Mouse (Mus musculus) hindbrain, embryonic 12.5 days (tissue): ENCODE results near the gene Etfa. TPM values are rescaled to one million over a fixed set of nuclear protein-coding genes. Genes with fewer than 3 reads are reported as not detected.

Experiments
- ATAC-seq: fragments of 200-750 bp; cut with Nextera tagmentation; 2 replicates; pipeline ENCODE4 v1.8.0; 2017; ENCODE audit warnings: moderate TSS enrichment; ENCODE audit not compliant: low FRiP score
- H3K27ac ChIP-seq: fragments of 300-500 bp; sonication (generic); 2 replicates; pipeline ENCODE4 v1.5.1; 2016; ENCODE audit warnings: mild to moderate bottlenecking
- H3K27me3 ChIP-seq: fragments of 300-500 bp; sonication (generic); 2 replicates; pipeline ENCODE4 v1.6.1; 2016; ENCODE audit warnings: mild to moderate bottlenecking
- H3K36me3 ChIP-seq: fragments of 300-500 bp; sonication (generic); 2 replicates; pipeline ENCODE4 v1.6.1; 2016; ENCODE audit warnings: mild to moderate bottlenecking
- H3K4me1 ChIP-seq: fragments of 300-500 bp; sonication (generic); 2 replicates; pipeline ENCODE4 v1.6.1; 2016
- H3K4me2 ChIP-seq: fragments of 300-500 bp; sonication (generic); replicated peaks from 2 replicates; pipeline ENCODE4 v1.6.1; 2016; ENCODE audit warnings: mild to moderate bottlenecking
- H3K4me3 ChIP-seq: fragments of 300-500 bp; sonication (generic); 2 replicates; pipeline ENCODE4 v1.5.1; 2016; ENCODE audit warnings: mild to moderate bottlenecking
- H3K9ac ChIP-seq: fragments of 300-500 bp; sonication (generic); 2 replicates; pipeline ENCODE4 v1.6.1; 2016; ENCODE audit warnings: mild to moderate bottlenecking, moderate library complexity
- H3K9me3 ChIP-seq: fragments of 300-500 bp; sonication (generic); replicated peaks from 2 replicates; pipeline ENCODE4 v1.6.1; 2016; ENCODE audit warnings: mild to moderate bottlenecking
- WGBS: fragments of 180-500 bp; shearing (Covaris S2); methylation state at CpG from one replicate; pipeline ENCODE4 v1.1.7; 2016; 5-methylcytosine and 5-hydroxymethylcytosine counted together
- polyA plus RNA-seq: library from polyadenylated mRNA; unstranded; fragments of >200 nt; fragmentation: Nextera tagmentation; extraction: Ambion mirVana; gene quantifications from 2 replicates; pipeline ENCODE4 v1.2.1, GENCODE M21; 2016

Gene Etfa
- polyA plus RNA-seq, 1 experiment from 2014 or later: 118 TPM

GRCm38 (mm10) chr9:55509731-55510130 is 2.3 kb downstream of the Etfa start:
- Histone ChIP-seq H3K4me3 (no peak overlapping the region), H3K9ac (no peak overlapping the region)
- 90% methylated on average over 1 of the region's 1 CpGs for WGBS

GRCm38 (mm10) chr9:55508701-55509100 is 3.3 kb downstream of the Etfa start:
- Histone ChIP-seq H3K27me3 (peaks cover 11% of the 10 kb centered on the region), H3K9me3 (no peaks in the 10 kb centered on the region), H3K27ac (no peak overlapping the region), H3K9ac (no peak overlapping the region), H3K4me1 (0 out of 2 replicates have a peak, but pooled peaks cover 4% of the 10 kb centered on the region), H3K36me3 (no peaks in the 10 kb centered on the region), H3K4me3 (no peak overlapping the region), H3K4me2 (no peak overlapping the region)
- WGBS: 63% methylated on average over 4 of the region's 4 CpGs
- ATAC-seq: no peak

More at GRCm38 (mm10) chr9:55509731-55510130, 2.3 kb downstream of the Etfa start:
- Histone ChIP-seq H3K27me3 (peaks cover 20% of the 10 kb centered on the region), H3K9me3 (no peaks in the 10 kb centered on the region), H3K36me3 (no peaks in the 10 kb centered on the region), H3K4me1 (0 out of 2 replicates have a peak, but pooled peaks cover 4% of the 10 kb centered on the region), H3K4me2 (no peak overlapping the region), H3K27ac (no peak overlapping the region)
- no peak for ATAC-seq

GRCm38 (mm10) chr9:55507922-55508321 is 4.1 kb downstream of the Etfa start:
- no peak overlapping the region for H3K9ac ChIP-seq
- peaks cover 3% of the 10 kb centered on the region for H3K27me3 ChIP-seq
- no peaks in the 10 kb centered on the region for H3K36me3 ChIP-seq
- ATAC-seq: no peak
- 0 out of 2 replicates have a peak, but pooled peaks cover 4% of the 10 kb centered on the region for H3K4me1 ChIP-seq
- no peak overlapping the region for H3K27ac ChIP-seq
- 89% methylated on average over 3 of the region's 3 CpGs for WGBS
- H3K4me2 ChIP-seq: no peak overlapping the region
- no peak overlapping the region for H3K4me3 ChIP-seq
- H3K9me3 ChIP-seq: no peaks in the 10 kb centered on the region

- Histone ChIP-seq H3K4me2 (no peak overlapping the region), H3K4me3 (no peak overlapping the region), H3K9me3 (no peaks in the 10 kb centered on the region), H3K4me1 (no peaks in the 10 kb centered on the region), H3K9ac (no peak overlapping the region), H3K27me3 (no peaks in the 10 kb centered on the region), H3K36me3 (0 out of 2 replicates have a peak, but pooled peaks cover 3% of the 10 kb centered on the region), H3K27ac (no peak overlapping the region)
- no peak for ATAC-seq
- 75% methylated on average over 2 of the region's 2 CpGs for WGBS
Measured at GRCm38 (mm10) chr9:55482116-55482515, 29.9 kb downstream of the Etfa start.

- Histone ChIP-seq H3K4me2 (no peak overlapping the region), H3K4me3 (no peak overlapping the region), H3K4me1 (no peaks in the 10 kb centered on the region), H3K9me3 (no peaks in the 10 kb centered on the region), H3K27me3 (no peaks in the 10 kb centered on the region), H3K36me3 (0 out of 2 replicates have a peak, but pooled peaks cover 3% of the 10 kb centered on the region), H3K27ac (no peak overlapping the region), H3K9ac (no peak overlapping the region)
- no peak for ATAC-seq
Measured at GRCm38 (mm10) chr9:55478699-55479098, 33.3 kb downstream of the Etfa start.

- no peaks in the 10 kb centered on the region for H3K27me3 ChIP-seq
- ATAC-seq: no peak
- H3K36me3 ChIP-seq: 0 out of 2 replicates have a peak, but pooled peaks cover 3% of the 10 kb centered on the region
- no peaks in the 10 kb centered on the region for H3K4me1 ChIP-seq
- 85% methylated on average over 1 of the region's 1 CpGs for WGBS
- no peak overlapping the region for H3K9ac ChIP-seq
- no peak overlapping the region for H3K4me2 ChIP-seq
- H3K27ac ChIP-seq: no peak overlapping the region
- H3K9me3 ChIP-seq: no peaks in the 10 kb centered on the region
- no peak overlapping the region for H3K4me3 ChIP-seq
Measured at GRCm38 (mm10) chr9:55476084-55476483, 36.0 kb downstream of the Etfa start.

GRCm38 (mm10) chr9:55468397-55468796 is 43.6 kb downstream of the Etfa start:
- 75% methylated on average over 1 of the region's 1 CpGs for WGBS
- Histone ChIP-seq H3K27me3 (no peaks in the 10 kb centered on the region), H3K9ac (no peak overlapping the region), H3K27ac (no peak overlapping the region), H3K4me1 (no peaks in the 10 kb centered on the region), H3K4me3 (no peak overlapping the region), H3K36me3 (no peaks in the 10 kb centered on the region), H3K4me2 (no peak overlapping the region), H3K9me3 (no peaks in the 10 kb centered on the region)
- no peak for ATAC-seq

- H3K27ac ChIP-seq: no peak overlapping the region
- 93% methylated on average over 5 of the region's 5 CpGs for WGBS
- H3K4me1 ChIP-seq: no peaks in the 10 kb centered on the region
- no peaks in the 10 kb centered on the region for H3K9me3 ChIP-seq
- H3K36me3 ChIP-seq: no peaks in the 10 kb centered on the region
- no peak for ATAC-seq
- no peaks in the 10 kb centered on the region for H3K27me3 ChIP-seq
- H3K9ac ChIP-seq: no peak overlapping the region
- H3K4me2 ChIP-seq: no peak overlapping the region
- H3K4me3 ChIP-seq: no peak overlapping the region
Measured at GRCm38 (mm10) chr9:55453366-55453765, 58.7 kb downstream of the Etfa start.

GRCm38 (mm10) chr9:55452906-55453305 is 59.1 kb downstream of the Etfa start:
- ATAC-seq: no peak

GRCm38 (mm10) chr9:55451426-55451825 is 60.6 kb downstream of the Etfa start:
- no peaks in the 10 kb centered on the region for H3K27me3 ChIP-seq
- H3K9me3 ChIP-seq: no peaks in the 10 kb centered on the region
- no peak for ATAC-seq
- H3K9ac ChIP-seq: no peak overlapping the region
- whole genome bisulfite sequencing: 84% methylated on average over 3 of the region's 3 CpGs
- no peak overlapping the region for H3K4me3 ChIP-seq
- H3K36me3 ChIP-seq: no peaks in the 10 kb centered on the region
- H3K27ac ChIP-seq: no peak overlapping the region
- H3K4me1 ChIP-seq: no peaks in the 10 kb centered on the region
- no peak overlapping the region for H3K4me2 ChIP-seq

More at GRCm38 (mm10) chr9:55452906-55453305, 59.1 kb downstream of the Etfa start:
- H3K4me3 ChIP-seq: no peak overlapping the region
- H3K9ac ChIP-seq: no peak overlapping the region
- H3K4me1 ChIP-seq: no peaks in the 10 kb centered on the region
- 100% methylated on average over 1 of the region's 1 CpGs for WGBS
- no peaks in the 10 kb centered on the region for H3K27me3 ChIP-seq
- no peaks in the 10 kb centered on the region for H3K36me3 ChIP-seq
- H3K9me3 ChIP-seq: no peaks in the 10 kb centered on the region
- no peak overlapping the region for H3K4me2 ChIP-seq
- no peak overlapping the region for H3K27ac ChIP-seq

GRCm38 (mm10) chr9:55450035-55450434 is 62.0 kb downstream of the Etfa start:
- H3K27ac ChIP-seq: no peak overlapping the region
- no peaks in the 10 kb centered on the region for H3K27me3 ChIP-seq
- H3K36me3 ChIP-seq: no peaks in the 10 kb centered on the region
- no peak overlapping the region for H3K4me2 ChIP-seq
- 80% methylated on average over 6 of the region's 6 CpGs for WGBS
- no peak overlapping the region for H3K9ac ChIP-seq
- H3K9me3 ChIP-seq: no peaks in the 10 kb centered on the region
- ATAC-seq: no peak
- H3K4me1 ChIP-seq: no peaks in the 10 kb centered on the region
- H3K4me3 ChIP-seq: no peak overlapping the region

- Histone ChIP-seq H3K4me2 (no peak overlapping the region), H3K27me3 (no peaks in the 10 kb centered on the region), H3K36me3 (no peaks in the 10 kb centered on the region), H3K4me1 (no peaks in the 10 kb centered on the region), H3K9ac (no peak overlapping the region), H3K4me3 (no peak overlapping the region), H3K9me3 (no peaks in the 10 kb centered on the region), H3K27ac (no peak overlapping the region)
- ATAC-seq: no peak
- 79% methylated on average over 1 of the region's 1 CpGs for WGBS
Measured at GRCm38 (mm10) chr9:55449108-55449507, 62.9 kb downstream of the Etfa start.

GRCm38 (mm10) chr9:55447509-55447908 is 64.5 kb downstream of the Etfa start:
- no peak overlapping the region for H3K4me3 ChIP-seq
- no peak overlapping the region for H3K27ac ChIP-seq
- H3K9ac ChIP-seq: no peak overlapping the region
- no peaks in the 10 kb centered on the region for H3K4me1 ChIP-seq
- H3K4me2 ChIP-seq: no peak overlapping the region
- H3K27me3 ChIP-seq: no peaks in the 10 kb centered on the region
- H3K9me3 ChIP-seq: no peaks in the 10 kb centered on the region
- 89% methylated on average over 4 of the region's 4 CpGs for WGBS
- no peak for ATAC-seq
- H3K36me3 ChIP-seq: no peaks in the 10 kb centered on the region
